Mouse (Mus musculus) embryonic facial prominence, embryonic 13.5 days (tissue): ENCODE results near the gene Nolc1. TPM values are rescaled to one million over a fixed set of nuclear protein-coding genes. Genes with fewer than 3 reads are reported as not detected.
A peak's percentile ranks its signal among the peaks of the same experiment; 100 is the strongest.

ENCODE experiments used
- ATAC-seq: fragments of 200-750 bp; cut with Nextera tagmentation; 2 replicates; pipeline ENCODE4 v1.8.0; 2017; ENCODE audit warnings: low read depth; ENCODE audit not compliant: insufficient number of reproducible peaks, insufficient read depth, low FRiP score, low TSS enrichment
- H3K27ac ChIP-seq: fragments of 300-500 bp; sonication (generic); 2 replicates; pipeline ENCODE4 v1.5.1; 2015; ENCODE audit warnings: moderate library complexity, mild to moderate bottlenecking, inconsistent platforms
- H3K27me3 ChIP-seq: fragments of 300-500 bp; sonication (generic); 2 replicates; pipeline ENCODE4 v1.6.1; 2015; ENCODE audit warnings: mild to moderate bottlenecking, inconsistent platforms
- H3K36me3 ChIP-seq: fragments of 300-500 bp; sonication (generic); 2 replicates; pipeline ENCODE4 v1.6.1; 2015; ENCODE audit warnings: mild to moderate bottlenecking, inconsistent platforms
- H3K4me1 ChIP-seq: fragments of 300-500 bp; sonication (generic); 2 replicates; pipeline ENCODE4 v1.6.1; 2015; ENCODE audit warnings: inconsistent platforms
- H3K4me2 ChIP-seq: fragments of 300-500 bp; sonication (generic); 2 replicates; pipeline ENCODE4 v1.6.1; 2015; ENCODE audit warnings: moderate library complexity, mild to moderate bottlenecking, inconsistent platforms
- H3K4me3 ChIP-seq: fragments of 300-500 bp; sonication (generic); 2 replicates; pipeline ENCODE4 v1.5.1; 2015; ENCODE audit warnings: mild to moderate bottlenecking, inconsistent platforms
- H3K9ac ChIP-seq: fragments of 300-500 bp; sonication (generic); 2 replicates; pipeline ENCODE4 v1.6.1; 2015; ENCODE audit warnings: mild to moderate bottlenecking, inconsistent platforms
- H3K9me3 ChIP-seq: fragments of 300-500 bp; sonication (generic); 2 replicates; pipeline ENCODE4 v1.6.1; 2016; ENCODE audit warnings: inconsistent platforms
- WGBS: fragments of 180-500 bp; shearing (Covaris S2); methylation state at CpG from one replicate; pipeline ENCODE4 v1.1.7; 2015; ENCODE audit warnings: mixed read lengths; 5-methylcytosine and 5-hydroxymethylcytosine counted together
- polyA plus RNA-seq: library from polyadenylated mRNA; unstranded; fragments of >200 nt; fragmentation: Nextera tagmentation; extraction: Ambion mirVana; gene quantifications from 2 replicates; pipeline ENCODE4 v1.2.1, GENCODE M21; 2015

Nolc1 gene
- polyA plus RNA-seq = 89.6 and 96.1 TPM in 2 replicates

GRCm38 (mm10) chr19:46075616-46076607 is at the start of gene Nolc1:
Nolc1 (plus strand) TSS chr19:46075863.
- Histone ChIP-seq H3K4me2 (peak within 1 kb of the TSS; percentile 89), H3K4me3 (peak within 1 kb of the TSS; percentile 62), H3K9ac (peak within 1 kb of the TSS; percentile 76), H3K9me3 (no peaks in the 10 kb centered on the region), H3K27ac (peak within 1 kb of the TSS; percentile 78), H3K4me1 (peaks cover 22% of the 10 kb centered on the region), H3K36me3 (peaks cover 64% of the 10 kb centered on the region), H3K27me3 (no peaks in the 10 kb centered on the region)
- ATAC-seq = peak; percentile 94
- WGBS = under 1% methylated on average over 66 of the region's 66 CpGs

- Histone ChIP-seq H3K4me2 (no peak overlapping the region), H3K36me3 (peaks cover 23% of the 10 kb centered on the region), H3K27me3 (no peaks in the 10 kb centered on the region), H3K9ac (no peak overlapping the region), H3K4me3 (no peak overlapping the region), H3K9me3 (peaks cover 4% of the 10 kb centered on the region; the same call in 1 of the 2 replicates), H3K4me1 (no peaks in the 10 kb centered on the region), H3K27ac (no peak overlapping the region)
- no peak for ATAC-seq
- WGBS = 71% methylated on average over 8 of the region's 8 CpGs
These were observed 49.1 kb upstream of the Nolc1 start for GRCm38 (mm10) chr19:46026567-46026966.

GRCm38 (mm10) chr19:46028747-46029320 is 46.8 kb upstream of the Nolc1 start:
- Histone ChIP-seq H3K9me3 (peaks cover 4% of the 10 kb centered on the region; the same call in 1 of the 2 replicates), H3K9ac (no peak overlapping the region), H3K4me1 (no peaks in the 10 kb centered on the region), H3K27ac (no peak overlapping the region), H3K4me3 (no peak overlapping the region), H3K27me3 (no peaks in the 10 kb centered on the region), H3K4me2 (no peak overlapping the region), H3K36me3 (peaks cover 46% of the 10 kb centered on the region)
- WGBS = 73% methylated on average over 11 of the region's 11 CpGs
- ATAC-seq = no peak

GRCm38 (mm10) chr19:46029652-46030051 is 46.0 kb upstream of the Nolc1 start:
- Histone ChIP-seq H3K9ac (no peak overlapping the region), H3K4me1 (no peaks in the 10 kb centered on the region), H3K4me3 (no peak overlapping the region), H3K27me3 (no peaks in the 10 kb centered on the region), H3K9me3 (peaks cover 4% of the 10 kb centered on the region; the same call in 1 of the 2 replicates), H3K27ac (no peak overlapping the region), H3K36me3 (peaks cover 54% of the 10 kb centered on the region), H3K4me2 (no peak overlapping the region)
- no peak for ATAC-seq
- WGBS = 90% methylated on average over 1 of the region's 1 CpGs

- Histone ChIP-seq H3K27me3 (no peaks in the 10 kb centered on the region), H3K27ac (no peak overlapping the region), H3K4me2 (no peak overlapping the region), H3K36me3 (peaks cover 61% of the 10 kb centered on the region), H3K9ac (no peak overlapping the region), H3K4me3 (no peak overlapping the region), H3K4me1 (no peaks in the 10 kb centered on the region), H3K9me3 (peaks cover 4% of the 10 kb centered on the region; the same call in 1 of the 2 replicates)
- 96% methylated on average over 10 of the region's 10 CpGs for WGBS
- no peak for ATAC-seq
These were observed 45.3 kb upstream of the Nolc1 start for GRCm38 (mm10) chr19:46030196-46030983.

- Histone ChIP-seq H3K36me3 (peaks cover 75% of the 10 kb centered on the region), H3K27me3 (no peaks in the 10 kb centered on the region), H3K4me1 (peaks cover 12% of the 10 kb centered on the region), H3K9me3 (peaks cover 4% of the 10 kb centered on the region; the same call in 1 of the 2 replicates), H3K4me2 (no peak overlapping the region), H3K9ac (no peak overlapping the region), H3K4me3 (no peak overlapping the region), H3K27ac (no peak overlapping the region)
- 82% methylated on average over 9 of the region's 9 CpGs for WGBS
- ATAC-seq = no peak
These were observed 43.8 kb upstream of the Nolc1 start for GRCm38 (mm10) chr19:46031689-46032432.

- Histone ChIP-seq H3K27ac (no peak overlapping the region), H3K4me1 (peaks cover 22% of the 10 kb centered on the region), H3K9me3 (peaks cover 4% of the 10 kb centered on the region; the same call in 1 of the 2 replicates), H3K27me3 (no peaks in the 10 kb centered on the region), H3K4me3 (no peak overlapping the region), H3K4me2 (no peak overlapping the region), H3K9ac (no peak overlapping the region), H3K36me3 (peaks cover 75% of the 10 kb centered on the region)
- WGBS = 86% methylated on average over 26 of the region's 26 CpGs
- ATAC-seq = no peak
These were observed 42.7 kb upstream of the Nolc1 start for GRCm38 (mm10) chr19:46032731-46033510.

GRCm38 (mm10) chr19:46033911-46034310 is 41.8 kb upstream of the Nolc1 start:
- peaks cover 75% of the 10 kb centered on the region for H3K36me3 ChIP-seq
- H3K9me3 ChIP-seq = peaks cover 4% of the 10 kb centered on the region; the same call in 1 of the 2 replicates
- H3K9ac ChIP-seq = no peak overlapping the region
- WGBS = 92% methylated on average over 11 of the region's 11 CpGs
- no peak overlapping the region for H3K4me2 ChIP-seq
- ATAC-seq = no peak
- H3K4me3 ChIP-seq = no peak overlapping the region
- H3K4me1 ChIP-seq = peaks cover 23% of the 10 kb centered on the region
- no peaks in the 10 kb centered on the region for H3K27me3 ChIP-seq
- no peak overlapping the region for H3K27ac ChIP-seq

- WGBS = 85% methylated on average over 13 of the region's 13 CpGs
- Histone ChIP-seq H3K9ac (no peak overlapping the region), H3K27ac (no peak overlapping the region), H3K36me3 (peaks cover 57% of the 10 kb centered on the region), H3K9me3 (no peaks in the 10 kb centered on the region), H3K4me2 (peak overlapping the region; percentile 93), H3K4me3 (no peak overlapping the region), H3K27me3 (no peaks in the 10 kb centered on the region), H3K4me1 (peaks cover 37% of the 10 kb centered on the region)
- ATAC-seq = no peak
These were observed 39.7 kb upstream of the Nolc1 start for GRCm38 (mm10) chr19:46035971-46036370.
